Mouse (Mus musculus): ENCODE data around the gene Rpl19.

Rpl19 gene

GRCm38 (mm10) chr11:98022253-98022554 is 4.3 kb upstream of the Rpl19 start:
- DNase-seq (ENCODE audit: low read depth, low spot score), result no peak

- no peak for DNase-seq (ENCODE audit: low read depth, low spot score)
Observed at GRCm38 (mm10) chr11:98022555-98023371, 3.7 kb upstream of the Rpl19 start, which contains the start of gene Cacnb1. Gene Cacnb1 (minus strand): TSS chr11:98023034.

GRCm38 (mm10) chr11:98024516-98024915 is 2.0 kb upstream of the Rpl19 start:
- no peak for DNase-seq (ENCODE audit: low read depth, low spot score)

DNA sequence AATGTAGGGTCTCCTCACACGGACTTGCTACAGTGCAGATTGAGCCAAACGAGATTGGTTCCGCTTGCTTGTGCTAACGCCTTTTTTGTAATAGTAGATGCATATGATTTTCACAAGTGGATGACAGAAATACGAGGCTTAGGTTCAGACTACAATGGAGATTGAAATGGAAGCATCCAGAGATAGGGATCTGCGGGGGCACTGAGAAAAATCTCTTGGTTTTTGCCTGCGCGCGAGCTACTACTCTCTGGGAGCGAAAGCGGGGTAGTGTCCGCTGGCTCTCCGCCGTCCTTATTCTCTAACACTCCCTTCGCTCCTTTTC is 301 bp upstream of the Rpl19 start:
- no peak for DNase-seq (ENCODE audit: low read depth, low spot score)

GRCm38 (mm10) chr11:98027297-98027688 is 783 bp downstream of the Rpl19 start:
- DNase-seq (ENCODE audit: low read depth, low spot score), result no peak

DNA sequence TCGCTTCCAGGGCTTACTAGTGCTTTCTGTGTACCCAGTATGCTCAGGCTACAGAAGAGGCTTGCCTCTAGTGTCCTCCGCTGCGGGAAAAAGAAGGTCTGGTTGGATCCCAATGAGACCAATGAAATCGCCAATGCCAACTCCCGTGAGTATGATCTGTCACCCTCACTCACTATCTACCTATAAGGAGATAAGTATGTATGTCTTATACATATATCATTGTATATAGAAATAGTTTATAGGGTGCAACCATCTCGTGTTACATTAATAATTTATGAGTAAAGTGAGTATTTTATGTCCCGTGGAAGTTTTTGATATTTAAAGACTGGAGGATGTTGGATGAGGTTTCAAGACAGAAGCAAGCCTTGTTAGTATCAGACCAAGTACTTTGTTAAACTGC is 1.3 kb downstream of the Rpl19 start:
- DNase-seq (ENCODE audit: low read depth, low spot score), result no peak

- DNase-seq (ENCODE audit: low read depth, low spot score), result no peak
Observed at GRCm38 (mm10) chr11:98030701-98031442, 4.4 kb downstream of the Rpl19 start.

DNA sequence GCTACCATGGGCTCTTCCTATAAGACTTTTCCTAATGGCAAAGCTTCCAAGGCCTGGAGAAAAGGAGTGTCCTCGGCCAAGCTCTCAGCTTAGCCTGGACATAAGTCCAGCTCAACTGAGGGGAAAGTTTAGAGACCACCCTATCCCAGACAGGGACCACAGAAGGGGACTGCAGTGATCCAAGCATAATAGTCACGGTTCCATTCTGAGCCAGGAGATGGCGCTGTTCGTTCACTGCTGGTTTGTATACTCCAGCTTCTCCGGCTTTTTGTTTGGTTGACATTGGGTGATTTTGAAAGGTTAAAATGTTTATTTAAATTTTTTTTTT is 4.9 kb downstream of the Rpl19 start:
- DNase-seq (ENCODE audit: low read depth, low spot score), result peak; percentile 64

GRCm38 (mm10) chr11:98034061-98034460 is 7.6 kb downstream of the Rpl19 start:
- no peak for DNase-seq (ENCODE audit: low read depth, low spot score)

- no peak for DNase-seq (ENCODE audit: low read depth, low spot score)
Observed at GRCm38 (mm10) chr11:98034840-98035239, 8.3 kb downstream of the Rpl19 start.

DNA sequence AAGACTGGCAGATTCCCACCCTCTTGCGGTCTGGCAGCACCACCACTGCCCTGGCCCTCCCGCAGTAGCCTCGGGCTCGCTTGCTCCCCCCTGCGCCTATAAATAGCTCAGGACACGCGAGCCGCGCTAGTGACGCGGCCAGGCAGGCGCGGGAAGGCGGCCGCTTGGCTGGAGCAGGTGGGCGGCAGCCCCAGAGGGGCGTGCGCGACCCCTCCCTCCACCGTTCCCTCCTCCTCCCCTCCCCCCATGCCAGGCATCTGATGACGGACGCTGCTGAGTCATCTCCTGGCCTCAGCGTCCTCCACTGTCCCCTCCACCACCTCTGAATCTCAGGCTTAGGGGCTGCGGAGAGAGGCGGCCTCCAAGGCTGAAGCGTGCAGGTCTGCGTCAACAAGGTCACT is 9.5 kb downstream of the Rpl19 start:
- DNase-seq (ENCODE audit: low read depth, low spot score), result no peak

DNA sequence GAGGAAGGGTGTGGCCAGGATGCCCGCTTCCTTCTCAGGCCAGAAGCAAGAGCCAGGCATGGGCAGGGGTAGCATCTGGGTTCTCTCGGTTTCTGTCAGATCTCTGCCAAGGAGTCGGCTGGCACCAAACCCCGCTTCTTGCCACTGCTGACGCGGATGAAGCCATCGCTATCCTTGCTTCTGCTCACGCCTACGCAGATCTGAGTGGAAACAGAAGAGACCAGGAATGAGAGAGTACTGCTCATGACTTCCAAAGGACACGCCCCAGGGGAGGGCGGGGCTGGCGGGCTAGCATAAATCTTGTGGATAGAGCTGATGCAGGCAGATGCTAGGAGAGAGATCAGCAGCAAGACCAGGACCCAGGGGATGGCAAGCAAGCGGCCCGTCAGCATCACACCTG is 11.4 kb downstream of the Rpl19 start:
- peak; percentile 81 for DNase-seq (ENCODE audit: low read depth, low spot score)

GRCm38 (mm10) chr11:98040975-98041374 is 14.5 kb downstream of the Rpl19 start:
- no peak for DNase-seq (ENCODE audit: low read depth, low spot score)

DNA sequence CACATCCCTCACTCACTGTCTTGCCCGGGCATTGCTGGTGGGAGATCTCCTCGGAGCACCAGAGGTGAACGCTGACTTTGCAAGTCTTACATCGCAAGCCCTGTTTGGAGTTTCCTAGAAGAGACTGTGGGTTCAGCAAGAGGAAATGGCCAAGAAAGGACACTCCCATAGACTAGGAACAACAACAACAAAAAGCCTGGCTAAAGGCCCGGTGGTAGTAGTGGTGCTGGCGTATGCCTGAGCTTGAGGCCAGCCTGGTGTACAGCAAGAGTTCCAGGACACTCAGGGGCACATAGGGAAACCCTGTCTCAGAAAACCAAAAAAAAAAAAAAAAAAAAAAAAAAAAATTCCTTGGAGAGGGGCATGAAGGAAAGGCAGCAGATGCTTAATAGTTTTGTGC is 16.2 kb downstream of the Rpl19 start:
- DNase-seq (ENCODE audit: low read depth, low spot score), result no peak

GRCm38 (mm10) chr11:98044074-98044473 is 17.6 kb downstream of the Rpl19 start:
- no peak for DNase-seq (ENCODE audit: low read depth, low spot score)

GRCm38 (mm10) chr11:98045596-98045995 is 19.1 kb downstream of the Rpl19 start:
- no peak for DNase-seq (ENCODE audit: low read depth, low spot score)

DNA sequence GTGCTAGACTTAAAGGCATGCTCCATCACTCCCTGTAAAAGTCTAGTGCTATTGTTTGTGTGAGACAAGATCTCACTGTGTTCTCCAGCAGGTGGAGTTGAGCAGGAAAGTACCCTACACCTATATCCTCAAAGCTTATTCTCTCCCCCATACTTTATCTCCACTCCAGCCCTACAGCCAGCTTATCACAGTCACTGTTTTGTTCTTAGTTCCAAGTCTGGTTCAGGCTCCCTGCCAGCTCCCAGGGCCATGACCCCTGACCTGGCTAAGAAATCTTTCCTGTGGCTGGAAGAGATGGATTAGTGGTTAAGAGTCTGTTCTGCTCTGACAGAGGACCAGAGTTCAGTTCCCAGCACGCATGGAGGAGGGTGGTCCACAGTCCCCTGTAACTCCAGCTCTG is 20.0 kb downstream of the Rpl19 start:
- no peak for DNase-seq (ENCODE audit: low read depth, low spot score)

- DNase-seq (ENCODE audit: low read depth, low spot score), result no peak
Observed at GRCm38 (mm10) chr11:98047745-98048144, 21.2 kb downstream of the Rpl19 start.

- DNase-seq (ENCODE audit: low read depth, low spot score), result no peak
Observed at GRCm38 (mm10) chr11:98049672-98050519, 23.4 kb downstream of the Rpl19 start.

- DNase-seq (ENCODE audit: low read depth, low spot score), result no peak
Observed at GRCm38 (mm10) chr11:98050520-98050815, 24.0 kb downstream of the Rpl19 start.

- no peak for DNase-seq (ENCODE audit: low read depth, low spot score)
Observed at GRCm38 (mm10) chr11:98050940-98051339, 24.4 kb downstream of the Rpl19 start.

GRCm38 (mm10) chr11:98051611-98052128 is 25.2 kb downstream of the Rpl19 start:
- DNase-seq (ENCODE audit: low read depth, low spot score), result no peak
